Mouse (Mus musculus): Measurements from ENCODE around the gene Mmgt2. TPM values are rescaled to one million over a fixed set of nuclear protein-coding genes. Genes with fewer than 3 reads are reported as not detected.

Gene Mmgt2
- 23.4 TPM for total RNA-seq (2023)

GRCm38 (mm10) chr11:62648591-62649391, at the start of gene Mmgt2:
TSS of gene Mmgt2 (plus strand) at chr11:62648664.

GRCm38 (mm10) chr11:62647661-62648590, 538 bp upstream of the Mmgt2 start, which contains the start of gene Lrrc75a:
TSS of gene Lrrc75a (minus strand) at chr11:62648523.

Other genes with a start within 250 kb of the Mmgt2 start
- gene Pigl, start 190.2 kb upstream of the Mmgt2 start, total RNA-seq (2023) = 7.1 TPM
- 433 TPM for gene Ncor1, start 190.1 kb upstream of the Mmgt2 start, total RNA-seq (2023)
- gene Cenpv, start 109.4 kb upstream of the Mmgt2 start, total RNA-seq (2023) = 7.4 TPM
- gene Ubb, start 97.5 kb upstream of the Mmgt2 start, total RNA-seq (2023) = 1,228 TPM
- gene Trpv2, start 74.2 kb upstream of the Mmgt2 start, total RNA-seq (2023) = 50.0 TPM
- gene Lrrc75a, start 141 bp upstream of the Mmgt2 start, total RNA-seq (2023) = 0.86 TPM
- 10.7 TPM for gene Zfp287, start 83.2 kb downstream of the Mmgt2 start, total RNA-seq (2023)
- gene Gm10428, start 104.4 kb downstream of the Mmgt2 start, total RNA-seq (2023) = not detected
- gene Zfp286, start 140.8 kb downstream of the Mmgt2 start, total RNA-seq (2023) = 5.5 TPM
- gene Trim16, start 171.6 kb downstream of the Mmgt2 start, total RNA-seq (2023) = not detected
- gene Fbxw10, start 198.4 kb downstream of the Mmgt2 start, total RNA-seq (2023) = 9.3 TPM
- gene Tvp23b, start 230.8 kb downstream of the Mmgt2 start, total RNA-seq (2023) = 16.1 TPM